Mouse (Mus musculus) c-Kit-positive CD71-positive TER-119-negative erythroid progenitor cells, embryonic 14.5 days (primary cell): ENCODE measurements around the gene Rbsn.

Source experiments
- DNase-seq: peaks from one replicate; pipeline ENCODE4 v3.0.0-alpha.2; 2013; ENCODE audit warnings: low read depth

The Rbsn gene

GRCm38 (mm10) chr6:92214773-92215449, at the start of gene Rbsn:
Gene Rbsn (minus strand): TSS chr6:92214925.
- DNase-seq: peak; percentile 90

DNA sequence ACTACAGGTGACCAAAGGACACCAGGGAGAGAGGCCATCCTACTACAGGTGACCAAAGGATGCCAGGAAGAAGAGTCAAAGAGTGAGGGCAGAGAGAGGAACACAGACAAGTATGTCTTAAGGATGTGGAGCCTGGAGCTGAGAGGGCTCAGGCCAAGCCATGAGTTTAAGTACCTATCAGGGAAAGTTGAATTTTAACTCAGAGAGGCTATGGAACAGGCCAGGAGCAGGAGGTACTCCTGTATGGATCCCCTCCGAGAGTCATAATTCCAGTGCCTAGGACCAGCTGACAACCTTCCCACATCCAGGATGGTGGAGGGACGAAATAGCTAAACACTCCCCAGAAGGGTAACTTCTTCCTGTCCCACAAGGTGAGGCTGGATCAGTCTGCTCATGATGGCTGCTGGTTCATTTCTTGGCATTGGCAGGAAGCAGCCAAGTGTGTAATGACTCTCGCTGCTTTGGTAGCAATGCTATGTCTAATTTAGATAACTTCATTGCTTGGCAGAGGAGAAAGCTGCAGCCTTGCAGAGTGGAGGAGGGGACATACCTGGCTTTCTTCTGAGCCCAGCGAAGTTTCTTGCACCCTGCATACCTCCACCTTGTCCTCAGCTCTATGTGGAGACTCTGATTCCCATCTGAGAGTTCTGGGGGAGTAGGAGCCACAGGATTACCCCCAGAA, 46.6 kb upstream of the Rbsn start:
- DNase-seq: no peak

- no peak for DNase-seq
Measured at GRCm38 (mm10) chr6:92255346-92255745, 40.6 kb upstream of the Rbsn start.

GRCm38 (mm10) chr6:92253253-92253870, 38.6 kb upstream of the Rbsn start:
- DNase-seq: no peak

DNA sequence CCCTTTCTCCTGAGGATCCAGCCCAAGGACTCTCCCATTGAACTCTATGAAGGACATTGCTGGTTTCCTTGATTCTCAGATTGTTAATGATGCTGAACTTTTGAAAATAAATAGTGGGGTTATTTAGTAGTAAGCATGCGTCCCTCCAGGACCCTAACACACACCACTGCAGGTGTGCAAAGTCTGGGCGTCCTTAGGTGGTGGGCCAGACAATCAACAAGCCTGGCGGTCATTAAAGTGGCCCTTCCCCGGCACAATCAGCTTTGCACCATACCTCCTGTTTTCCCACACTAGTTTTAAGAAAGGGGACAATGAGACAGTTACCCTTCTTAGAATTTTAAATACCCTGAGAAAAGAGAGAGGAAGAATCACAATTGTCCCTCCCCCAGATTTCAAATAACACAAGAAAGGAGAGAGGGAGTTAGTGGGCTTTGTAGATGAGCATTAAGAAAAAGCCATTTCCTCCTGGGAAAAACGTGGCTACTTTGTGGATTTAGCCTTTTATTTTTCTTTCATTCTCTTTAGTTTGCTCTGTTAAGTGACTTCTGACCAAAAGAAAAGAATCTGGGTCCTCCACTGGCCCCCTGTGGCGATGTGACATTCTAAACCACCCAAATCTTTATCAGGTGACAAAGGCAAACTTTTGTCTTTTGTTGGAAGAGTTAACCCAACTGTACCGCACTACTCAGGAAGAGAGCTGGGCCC, 32.6 kb upstream of the Rbsn start:
- no peak for DNase-seq

DNA sequence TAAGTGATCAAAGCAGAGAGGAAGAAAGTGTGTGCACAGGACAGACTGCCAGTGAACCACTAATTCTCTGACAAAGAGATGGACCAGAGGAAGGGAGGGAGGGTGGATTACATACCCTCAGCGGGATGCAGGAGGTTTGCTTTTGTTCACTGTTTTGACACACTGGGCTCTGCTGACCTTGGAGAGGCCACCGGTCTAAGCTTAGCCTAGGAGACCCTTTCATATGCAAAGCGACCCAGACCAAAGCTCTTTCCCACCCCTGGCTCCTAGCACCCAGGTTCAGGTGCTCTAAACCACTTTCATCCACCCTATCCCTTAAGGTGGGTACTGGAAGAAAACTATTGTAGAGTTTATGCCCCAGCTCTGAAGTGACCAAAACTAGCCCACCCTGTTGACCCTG, 31.6 kb upstream of the Rbsn start:
- DNase-seq: no peak

GRCm38 (mm10) chr6:92244591-92244990, 29.9 kb upstream of the Rbsn start, which contains the start of gene Trh:
Gene Trh (minus strand): TSS chr6:92244650.
- no peak for DNase-seq

DNA sequence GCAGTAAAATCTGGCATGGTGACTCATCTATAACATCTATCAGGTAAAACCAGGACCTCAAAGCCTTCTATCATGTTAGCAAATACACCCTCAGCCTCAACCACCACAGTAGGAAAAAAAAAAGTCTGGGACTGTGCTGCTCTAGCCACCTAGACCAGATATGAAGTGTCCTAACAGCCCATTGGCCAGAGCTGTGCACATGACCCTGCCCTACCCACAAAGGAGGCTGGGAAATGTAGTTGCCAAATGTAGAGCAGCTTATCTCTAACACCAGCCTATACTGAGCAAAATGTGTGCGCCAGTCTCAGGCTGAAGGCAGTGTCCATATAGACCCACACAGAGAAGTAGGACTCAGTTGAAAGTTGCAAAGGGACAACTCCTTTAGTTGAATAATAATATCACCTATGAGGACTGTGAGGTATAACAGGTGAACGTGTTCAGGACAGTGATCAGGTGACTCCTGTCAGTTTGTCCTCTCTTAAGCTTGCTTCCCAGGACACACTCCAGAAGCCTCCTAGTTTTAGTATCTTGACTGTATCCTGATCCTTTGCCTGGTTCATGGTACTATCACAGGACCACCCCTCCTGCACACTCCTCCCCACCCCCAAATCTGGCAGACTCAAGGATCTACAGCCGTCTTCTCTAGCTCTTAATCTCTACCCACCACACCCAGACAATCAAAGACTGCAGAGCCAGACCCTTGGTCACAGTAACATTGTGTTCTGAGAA, 26.6 kb upstream of the Rbsn start:
- peak; percentile 81 for DNase-seq

DNA sequence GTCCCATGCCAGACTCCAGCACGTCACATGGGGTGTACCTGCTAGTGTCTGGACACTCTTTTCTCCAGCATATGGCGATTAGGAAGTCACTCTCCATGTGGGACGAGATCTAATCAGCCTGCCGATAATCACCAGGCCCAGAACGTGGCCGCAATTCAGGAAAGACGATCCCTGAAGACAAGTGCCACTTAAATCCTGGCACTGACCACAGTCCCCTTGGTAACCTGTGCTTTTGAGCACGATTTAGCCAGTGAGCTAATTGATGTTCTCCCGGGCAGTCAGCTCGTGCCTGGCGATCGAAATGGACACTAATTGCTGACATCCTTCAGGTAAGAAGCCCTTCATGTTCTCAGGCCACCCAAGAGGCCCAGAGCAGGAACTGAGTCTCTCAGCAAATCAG, 20.3 kb upstream of the Rbsn start:
- no peak for DNase-seq

GRCm38 (mm10) chr6:92231762-92232161, 17.0 kb upstream of the Rbsn start:
- DNase-seq: no peak

- no peak for DNase-seq
Measured at GRCm38 (mm10) chr6:92231356-92231755, 16.6 kb upstream of the Rbsn start.

DNA sequence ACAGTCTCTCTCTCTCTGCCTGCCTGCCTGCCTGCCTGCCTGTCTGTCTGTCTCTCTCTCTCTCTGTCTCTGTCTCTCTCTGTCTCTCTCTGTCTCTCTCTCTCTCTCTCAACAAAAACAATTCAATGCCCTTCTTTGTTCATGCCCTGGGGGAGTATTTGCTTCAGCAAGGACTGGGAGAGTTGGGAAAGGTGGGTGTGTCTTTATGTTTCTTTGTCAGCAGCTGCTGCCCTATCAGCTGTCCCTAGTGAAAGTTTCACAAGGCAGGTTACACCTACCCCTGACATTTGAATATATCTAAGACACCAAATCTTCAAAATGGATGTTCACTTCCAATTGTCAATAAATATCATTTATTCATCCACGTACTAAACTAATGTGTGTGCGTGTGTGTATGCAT, 14.9 kb upstream of the Rbsn start:
- DNase-seq: no peak

GRCm38 (mm10) chr6:92229103-92229502, 14.4 kb upstream of the Rbsn start:
- DNase-seq: no peak

GRCm38 (mm10) chr6:92224981-92225380, 10.3 kb upstream of the Rbsn start:
- DNase-seq: no peak

DNA sequence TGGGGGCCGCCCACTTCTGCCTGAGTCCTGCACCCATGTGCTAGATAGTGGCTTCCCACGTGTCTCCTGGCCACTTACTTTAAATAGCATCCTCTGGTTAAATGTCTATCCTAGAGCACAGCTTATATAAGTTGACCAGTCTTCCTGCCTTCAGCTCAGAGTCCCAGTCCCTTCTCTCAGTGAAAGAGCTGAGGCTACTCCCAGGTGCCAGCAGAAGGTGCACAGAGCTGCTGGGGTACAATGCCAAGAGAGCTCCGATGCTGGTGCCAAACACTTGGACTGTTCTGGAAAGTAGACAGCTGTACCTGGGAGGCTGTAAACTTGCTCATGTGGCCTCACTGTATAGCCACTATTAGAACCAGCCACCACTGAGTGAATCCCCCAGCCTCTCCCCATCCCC, 7.3 kb upstream of the Rbsn start:
- no peak for DNase-seq

DNA sequence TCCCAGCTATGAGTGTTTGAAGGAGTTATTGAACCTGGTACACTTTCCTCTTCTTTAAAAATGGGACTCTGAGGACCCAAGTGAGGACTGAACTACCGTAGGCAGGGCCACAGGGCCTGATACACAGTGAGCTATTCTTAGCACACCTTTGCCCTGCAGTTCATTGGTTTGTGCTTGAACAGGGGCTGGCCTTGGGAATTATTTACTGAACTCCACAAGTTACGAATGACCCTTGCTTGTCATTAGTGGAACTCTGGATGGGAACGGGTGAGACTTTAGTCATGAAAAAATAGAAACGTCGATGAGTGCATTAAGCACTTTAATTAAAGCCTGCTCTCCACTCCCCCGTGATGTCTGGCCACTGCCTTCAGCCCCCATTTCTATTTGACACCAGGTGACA, 6.9 kb upstream of the Rbsn start:
- DNase-seq: no peak

GRCm38 (mm10) chr6:92219445-92219844, 4.7 kb upstream of the Rbsn start:
- DNase-seq: no peak

- peak; percentile 22 for DNase-seq
Measured at GRCm38 (mm10) chr6:92214055-92214772, 511 bp downstream of the Rbsn start.

DNA sequence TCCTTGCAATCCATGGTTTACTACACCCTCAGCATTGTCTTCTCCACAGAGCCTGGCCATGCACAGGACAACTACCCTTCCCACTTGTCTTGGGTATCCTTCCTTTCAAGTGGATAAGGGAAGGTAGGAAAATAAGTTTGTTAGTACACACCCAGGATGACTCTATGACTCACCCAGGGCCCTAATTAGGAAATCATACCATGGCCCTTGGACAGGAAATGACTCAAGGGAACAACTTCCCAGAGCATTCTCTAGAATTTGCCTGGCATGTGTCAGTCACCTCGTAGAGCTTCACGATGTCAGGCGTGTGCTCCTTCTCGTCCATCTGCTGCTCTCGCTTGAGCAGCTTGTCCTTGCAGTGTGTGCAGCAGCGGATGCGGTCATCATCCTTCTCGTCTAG, 15.3 kb downstream of the Rbsn start:
- DNase-seq: no peak

DNA sequence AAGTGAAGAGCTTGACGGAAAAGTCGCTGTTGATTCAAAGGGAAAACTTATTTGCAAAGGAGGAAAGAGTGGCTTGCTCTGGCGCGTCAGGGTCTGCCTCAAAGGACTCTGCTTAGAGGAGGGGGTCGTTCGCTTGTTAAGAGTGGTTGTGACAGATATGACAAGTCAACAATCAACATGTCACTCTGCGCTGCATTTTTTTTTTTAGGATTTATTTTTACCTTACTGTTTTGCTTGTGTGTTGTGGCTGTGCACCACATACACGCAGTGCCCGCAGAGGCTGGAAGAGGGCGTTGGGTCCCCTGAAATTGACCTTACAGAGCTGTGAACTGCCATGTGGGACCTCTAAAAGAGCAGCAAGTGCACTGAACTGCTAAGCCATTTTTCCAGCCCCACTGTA, 30.5 kb downstream of the Rbsn start:
- DNase-seq: peak; percentile 35

GRCm38 (mm10) chr6:92183621-92184131, 31.0 kb downstream of the Rbsn start, which contains the start of gene Mrps25:
Gene Mrps25 (minus strand): TSS chr6:92184033.
- DNase-seq: peak; percentile 63
